Mouse (Mus musculus) myocyte (in vitro differentiated cells): ENCODE measurements around the gene Map3k12.

Experiments used
- MAX ChIP-seq: IDR thresholded peaks from one replicate; pipeline ENCODE4 v1.6.1; 2011; ENCODE audit warnings: low read depth, mild to moderate bottlenecking, control low read depth
- MYOD1 ChIP-seq, 3 experiments: IDR thresholded peaks; one replicate each; pipeline ENCODE4 v1.6.1; 2011; ENCODE audit warnings: control low read depth in 2 of 3, low read depth in 2 of 3, mild to moderate bottlenecking in 2 of 3, moderate library complexity in 1 of 3; ENCODE audit not compliant: insufficient read length in 2 of 3, control insufficient read depth in 1 of 3
- POLR2A ChIP-seq: IDR thresholded peaks from one replicate; pipeline ENCODE4 v1.6.1; 2011; ENCODE audit warnings: low read depth, mild to moderate bottlenecking, control low read depth, moderate library complexity; ENCODE audit not compliant: insufficient read length
- POLR2AphosphoS2 ChIP-seq: IDR thresholded peaks from one replicate; pipeline ENCODE4 v1.6.1; 2011; ENCODE audit warnings: low read depth, control low read depth; ENCODE audit not compliant: insufficient read length
- SRF ChIP-seq: IDR thresholded peaks from one replicate; pipeline ENCODE4 v1.6.1; 2011; ENCODE audit warnings: low read depth; ENCODE audit not compliant: control insufficient read depth, insufficient read length
- TCF12 ChIP-seq: IDR thresholded peaks from one replicate; pipeline ENCODE4 v1.6.1; 2011; ENCODE audit warnings: mild to moderate bottlenecking, control low read depth; ENCODE audit not compliant: poor library complexity, insufficient read depth, severe bottlenecking
- USF1 ChIP-seq: IDR thresholded peaks from one replicate; pipeline ENCODE4 v1.6.1; 2011; ENCODE audit warnings: low read depth, mild to moderate bottlenecking, control low read depth, moderate library complexity

- TF ChIP-seq POLR2A (no peak), USF1 (no peak), MYOD1 (IDR thresholded peaks at IDR 0.05; ENCODE audit: control insufficient read depth in 1 of 3, insufficient read length in 2 of 3, low read depth in 2 of 3) (no peak), MAX (no peak), POLR2AphosphoS2 (no peak), TCF12 (no peak), SRF (no peak)
These were observed 15.4 kb upstream of the Map3k12 start for GRCm38 (mm10) chr15:102532106-102532900.
